Mouse (Mus musculus) kidney, postnatal 10 days (tissue): Measurements from ENCODE around the gene Tomm6.
"Not testable (repeated sequence)": the region's sequence is repeated elsewhere in the genome, so short reads cannot be mapped to it uniquely, and the experiment has no call there.

Experiments used
- DNase-seq: peaks from one replicate; pipeline ENCODE4 v3.0.0; 2021; ENCODE audit warnings: mixed read lengths

Tomm6 gene

DNA sequence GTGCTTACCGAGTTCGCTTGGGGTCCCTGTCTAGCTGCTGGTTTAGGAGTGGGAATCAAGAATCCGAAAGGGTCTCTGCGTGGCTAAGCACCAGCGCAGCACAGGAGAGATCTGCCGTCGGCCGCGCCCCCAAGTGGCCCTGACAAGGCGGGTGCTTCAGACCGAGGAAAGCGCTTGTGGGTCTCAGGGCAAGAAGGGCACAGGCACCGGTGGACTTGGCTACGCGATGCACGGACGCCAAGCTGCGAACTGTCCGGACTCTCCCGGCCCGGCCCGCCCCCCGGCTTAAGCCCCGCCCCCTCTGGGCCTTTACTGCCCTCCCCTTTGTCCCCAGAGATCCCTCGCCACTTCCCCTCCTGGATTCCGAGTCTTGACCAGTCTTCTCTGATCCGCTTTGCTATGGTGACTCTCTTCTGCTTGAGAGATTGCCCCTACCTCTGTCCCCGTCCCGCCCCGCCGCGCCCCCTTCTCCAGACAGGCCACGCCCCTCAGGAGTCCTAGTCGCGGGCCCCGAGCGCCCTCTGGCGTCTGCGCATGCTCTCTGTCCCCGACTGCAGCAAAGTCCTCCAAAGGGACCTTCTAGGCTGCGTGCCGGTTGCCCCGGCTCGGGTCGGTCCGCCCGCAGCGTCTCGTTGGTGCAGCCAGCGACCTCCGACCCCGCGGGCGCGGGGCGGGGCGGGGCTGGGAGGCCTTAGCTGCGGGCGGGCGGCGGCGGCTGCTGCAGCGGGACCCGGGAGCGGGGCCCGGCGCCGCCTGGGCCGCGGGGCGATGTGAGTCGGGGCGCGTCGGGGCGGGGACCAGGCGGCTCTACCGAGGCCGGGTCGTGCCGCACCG, 6.5 kb upstream of the Tomm6 start, which contains the start of gene Prickle4:
Gene Prickle4, minus strand, starts transcription at position 234 of the 834 bp plus-strand sequence.
- DNase-seq, result peak; percentile 99

- no peak for DNase-seq
These were observed 6.1 kb upstream of the Tomm6 start, which contains the start of gene Gm21981 for GRCm38 (mm10) chr17:47694442-47694502. Gm21981 (minus strand) TSS chr17:47694455.

DNA sequence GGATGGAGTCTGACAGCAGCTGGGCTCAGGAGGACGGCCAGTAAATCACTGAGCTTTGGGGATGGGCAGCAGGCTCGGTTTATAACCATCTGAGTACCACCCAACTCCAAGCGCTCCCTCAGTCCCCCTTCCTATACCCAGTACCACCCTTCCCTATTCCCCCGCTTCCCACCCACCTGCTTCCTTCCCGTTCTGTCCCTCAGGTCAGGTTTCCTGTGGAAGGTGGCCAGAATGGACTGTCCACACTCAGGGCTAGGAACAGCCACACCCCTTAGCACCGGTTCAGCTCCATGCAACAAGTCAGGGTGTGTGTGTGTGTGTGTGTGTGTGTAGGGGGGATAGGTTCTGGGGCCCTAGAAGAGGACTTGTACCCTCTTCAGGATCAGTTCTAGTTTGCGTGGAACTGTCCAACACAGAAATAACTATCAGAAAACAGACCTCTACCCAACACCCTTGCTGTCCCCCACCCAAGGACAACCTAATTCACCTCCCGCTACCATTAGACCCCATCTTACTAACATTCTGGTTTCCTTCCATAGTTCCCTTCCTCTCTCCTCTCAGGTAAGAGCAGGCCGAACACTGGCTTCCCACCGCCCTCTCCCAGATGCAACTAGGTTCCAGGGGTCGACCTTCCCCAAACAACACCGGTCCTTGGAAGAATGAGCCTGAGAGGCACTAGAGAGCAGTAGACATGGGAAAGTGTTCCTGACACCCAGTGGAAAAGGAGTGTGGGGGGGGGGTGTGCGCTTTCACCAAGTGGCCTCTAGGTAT, 5.7 kb upstream of the Tomm6 start:
- peak; percentile 55 for DNase-seq

GRCm38 (mm10) chr17:47691650-47692049, 3.5 kb upstream of the Tomm6 start:
- no peak for DNase-seq

- DNase-seq, result no peak
These were observed 1.7 kb upstream of the Tomm6 start for GRCm38 (mm10) chr17:47689894-47690293.

GRCm38 (mm10) chr17:47688608-47689575, 706 bp upstream of the Tomm6 start, which contains the start of gene Frs3:
Frs3 (plus strand) TSS chr17:47689030.
- peak; percentile 88 for DNase-seq

GRCm38 (mm10) chr17:47687409-47688343, 510 bp downstream of the Tomm6 start:
- DNase-seq, result peak; percentile 98

- DNase-seq, result no peak
These were observed 5.3 kb downstream of the Tomm6 start for GRCm38 (mm10) chr17:47682836-47683235.

GRCm38 (mm10) chr17:47678702-47679101, 9.5 kb downstream of the Tomm6 start:
- no peak for DNase-seq

- no peak for DNase-seq
These were observed 9.9 kb downstream of the Tomm6 start for GRCm38 (mm10) chr17:47678238-47678637.

- DNase-seq, result peak; percentile 86
These were observed 11.6 kb downstream of the Tomm6 start for GRCm38 (mm10) chr17:47676581-47676980.

DNA sequence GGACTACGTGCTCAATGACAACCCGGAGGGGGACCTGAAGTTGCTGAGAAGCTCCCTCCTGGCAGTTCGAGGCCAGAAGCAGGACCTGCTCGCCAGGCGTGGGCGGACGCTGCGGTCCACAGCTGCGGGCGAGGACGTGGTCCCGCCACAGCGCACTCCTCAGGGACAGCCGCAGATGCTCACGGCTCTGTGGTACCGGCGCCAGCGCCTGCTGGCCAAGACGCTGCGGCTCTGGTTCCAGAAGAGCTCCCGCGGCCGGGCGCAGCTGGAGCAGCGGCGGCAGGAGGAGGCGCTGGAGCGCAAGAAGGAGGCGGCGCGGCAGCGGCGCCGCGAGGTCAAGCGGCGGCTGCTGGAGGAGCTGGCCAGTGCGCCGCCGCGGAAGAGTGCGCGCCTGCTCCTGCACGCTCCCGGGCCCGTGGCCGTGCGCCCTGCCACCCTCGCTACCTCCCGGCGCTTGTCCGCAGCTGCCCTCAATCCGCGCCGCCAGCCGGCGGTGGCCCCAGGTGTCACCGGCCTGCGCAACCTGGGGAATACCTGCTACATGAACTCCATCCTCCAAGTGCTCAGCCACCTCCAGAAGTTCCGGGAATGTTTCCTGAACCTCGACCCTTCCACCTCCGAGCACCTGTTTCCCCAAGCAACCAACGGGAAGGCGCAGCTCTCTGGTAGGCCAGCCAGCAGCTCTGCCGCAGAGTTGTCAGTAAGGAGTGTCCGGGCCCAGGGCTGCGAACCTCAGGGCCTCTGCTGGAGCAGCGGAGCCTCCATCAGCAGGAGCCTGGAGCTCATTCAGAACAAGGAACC, 15.7 kb downstream of the Tomm6 start:
- DNase-seq, result peak; percentile 85

DNA sequence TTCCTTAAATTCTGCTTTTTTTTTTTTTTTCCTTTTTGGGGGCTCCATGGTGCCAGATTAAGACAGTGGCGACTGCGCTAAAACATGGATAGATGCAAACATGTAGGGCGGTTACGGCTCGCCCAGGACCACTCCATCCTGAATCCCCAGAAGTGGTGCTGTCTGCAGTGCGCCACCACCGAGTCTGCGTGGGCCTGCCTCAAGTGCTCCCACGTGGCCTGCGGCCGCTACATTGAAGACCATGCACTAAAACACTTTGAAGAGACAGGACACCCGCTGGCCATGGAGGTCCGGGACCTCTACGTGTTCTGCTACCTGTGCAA, 16.2 kb downstream of the Tomm6 start:
- DNase-seq, result no peak

DNA sequence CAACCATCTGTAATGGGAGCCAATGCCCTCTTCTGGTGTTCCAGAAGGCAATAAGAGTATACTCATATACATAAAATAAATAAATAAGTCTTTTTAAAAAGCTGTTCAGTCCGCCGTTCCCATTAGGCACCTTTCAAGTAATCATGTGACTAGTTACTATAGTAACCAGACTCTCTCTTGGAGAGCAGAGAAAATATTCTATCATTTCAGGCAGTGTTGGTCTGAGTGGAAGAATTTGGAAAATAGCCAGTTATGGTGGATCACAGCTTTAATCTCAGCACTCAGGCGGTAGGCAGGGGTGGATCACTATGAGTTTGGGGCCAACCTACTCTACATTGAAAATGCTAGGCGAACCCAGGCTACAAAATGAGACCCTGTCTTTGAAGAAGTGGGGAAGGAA, 19.0 kb downstream of the Tomm6 start:
- no peak for DNase-seq

GRCm38 (mm10) chr17:47664474-47664873, 23.7 kb downstream of the Tomm6 start:
- DNase-seq, result no peak

- no peak for DNase-seq
These were observed 25.0 kb downstream of the Tomm6 start for GRCm38 (mm10) chr17:47663009-47663713.

DNA sequence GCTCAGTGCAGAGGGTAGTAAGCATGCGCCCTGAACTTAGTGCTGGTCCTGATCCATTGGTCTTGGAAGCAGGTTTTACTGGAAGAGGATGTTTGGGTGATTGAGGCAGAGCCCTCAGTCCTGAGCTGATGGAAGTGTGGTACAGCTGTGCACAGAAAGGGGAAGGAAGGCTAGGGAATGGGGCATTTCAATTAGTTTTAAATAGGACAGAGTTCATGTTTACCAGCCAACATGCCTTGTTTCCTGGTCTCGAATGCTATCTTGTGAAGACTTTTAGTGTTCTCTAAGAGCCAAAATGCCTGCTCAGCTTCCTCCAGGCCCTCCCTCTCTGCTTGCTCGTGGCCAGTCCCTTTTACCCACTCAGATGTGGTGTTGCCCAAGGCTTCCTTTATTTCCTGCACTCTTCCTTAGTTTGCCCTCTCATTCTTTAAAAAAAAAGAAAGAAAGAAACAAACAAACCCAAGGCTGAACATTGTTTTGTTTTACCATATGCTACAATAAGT, 29.4 kb downstream of the Tomm6 start:
- DNase-seq, result no peak

- DNase-seq, result no peak
These were observed 30.3 kb downstream of the Tomm6 start for GRCm38 (mm10) chr17:47657901-47658300.

- DNase-seq, result no peak
These were observed 32.5 kb downstream of the Tomm6 start for GRCm38 (mm10) chr17:47655697-47656096.

DNA sequence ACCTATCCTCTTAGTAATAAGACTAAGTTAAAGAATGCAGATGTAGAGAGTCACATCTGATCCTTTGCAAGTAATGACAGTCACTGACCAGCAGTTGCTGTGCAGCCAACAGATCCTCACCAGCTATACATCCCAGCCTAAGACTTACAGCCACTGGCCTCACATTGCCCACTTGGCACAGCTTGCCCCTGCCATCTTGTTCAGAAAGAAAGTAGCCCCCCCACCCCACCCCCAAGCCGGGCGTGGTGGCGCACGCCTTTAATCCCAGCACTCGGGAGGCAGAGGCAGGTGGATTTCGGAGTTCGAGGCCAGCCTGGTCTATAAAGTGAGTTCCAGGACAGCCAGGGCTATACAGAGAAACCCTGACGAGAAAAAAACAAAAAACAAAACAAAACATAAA, 33.8 kb downstream of the Tomm6 start:
- not testable (repeated sequence) for DNase-seq

- no peak for DNase-seq
These were observed 36.2 kb downstream of the Tomm6 start for GRCm38 (mm10) chr17:47651953-47652352.
